Mouse (Mus musculus): Measurements from ENCODE around the gene Keap1. TPM values are rescaled to one million over a fixed set of nuclear protein-coding genes. Genes with fewer than 3 reads are reported as not detected.

Gene Keap1
- polyA plus RNA-seq, 1 experiment from 2014 or later: 35.9 TPM

DNA sequence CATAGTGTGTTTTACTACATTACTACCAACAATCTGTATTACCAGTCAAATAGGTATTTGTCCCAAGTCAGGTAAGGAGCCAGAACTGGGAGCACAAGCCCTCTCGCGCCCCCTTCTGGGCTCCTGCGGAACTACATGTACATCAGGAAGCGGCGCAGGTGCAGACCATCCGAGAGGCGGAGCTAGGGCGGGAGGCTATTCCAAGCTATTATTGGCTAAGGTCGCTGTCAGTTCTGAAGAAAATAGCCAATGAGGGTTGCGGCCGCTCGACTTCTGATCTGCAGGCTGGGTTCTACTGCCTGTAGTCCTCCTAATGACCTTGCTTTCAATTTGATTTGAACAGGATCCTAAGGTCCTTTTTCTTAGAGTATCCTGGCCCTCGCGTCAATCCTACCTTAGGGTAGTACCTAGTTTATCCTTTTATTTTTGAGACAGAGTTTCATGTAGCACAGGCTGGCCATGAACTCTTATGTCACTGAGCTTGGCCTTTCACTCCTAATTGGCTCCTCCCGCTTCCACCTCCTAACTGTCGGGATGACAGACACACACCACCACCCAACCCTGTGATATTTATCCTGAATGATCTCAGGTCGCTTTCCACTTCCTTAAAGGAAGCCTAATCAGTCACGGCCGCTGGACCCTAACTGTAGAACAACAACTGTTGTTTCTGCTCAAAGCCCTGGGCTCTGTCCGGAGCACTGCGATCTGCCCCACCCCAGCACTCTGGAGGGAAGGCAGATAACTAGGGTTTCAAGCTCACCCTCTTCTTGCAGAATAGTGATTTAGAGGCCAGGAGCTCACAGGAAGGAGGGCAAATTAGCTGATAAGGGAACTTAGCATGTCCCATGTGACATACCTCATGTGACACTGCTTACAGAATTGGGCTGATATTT is 18.4 kb downstream of the Keap1 start:
- Histone ChIP-seq H3K4me2 (ENCODE audit: low read depth, low read length, severe bottlenecking) (peak overlapping the region; percentile 48), H3K9ac (ENCODE audit: low read length) (no peak overlapping the region), H3K9me3 (ENCODE audit: control insufficient read depth, low read length) (no peaks in the 10 kb centered on the region), H3K27ac (ENCODE audit: low read depth, low read length) (no peak overlapping the region), H3K36me3 (ENCODE audit: control insufficient read depth, insufficient read depth, low read length) (no peaks in the 10 kb centered on the region), H3K27me3 (ENCODE audit: control insufficient read depth, insufficient read depth, low read length) (0 out of 2 replicates have a peak, but pooled peaks cover under 1% of the 10 kb centered on the region), H3K4me3 (ENCODE audit: low read depth, low read length) (peak overlapping the region; percentile 21; the same call in 1 of the 2 replicates), H3K4me1 (replicated peaks; ENCODE audit: control insufficient read depth, insufficient read depth, low read length) (peaks cover 2% of the 10 kb centered on the region; the same call in 1 of the 2 replicates)
- 15% methylated on average over 21 of the region's 21 CpGs for WGBS
- ATAC-seq (replicated peaks; ENCODE audit: low FRiP score): peak; percentile 89
- DNase-seq (ENCODE audit: low spot score): peak; percentile 96

DNA sequence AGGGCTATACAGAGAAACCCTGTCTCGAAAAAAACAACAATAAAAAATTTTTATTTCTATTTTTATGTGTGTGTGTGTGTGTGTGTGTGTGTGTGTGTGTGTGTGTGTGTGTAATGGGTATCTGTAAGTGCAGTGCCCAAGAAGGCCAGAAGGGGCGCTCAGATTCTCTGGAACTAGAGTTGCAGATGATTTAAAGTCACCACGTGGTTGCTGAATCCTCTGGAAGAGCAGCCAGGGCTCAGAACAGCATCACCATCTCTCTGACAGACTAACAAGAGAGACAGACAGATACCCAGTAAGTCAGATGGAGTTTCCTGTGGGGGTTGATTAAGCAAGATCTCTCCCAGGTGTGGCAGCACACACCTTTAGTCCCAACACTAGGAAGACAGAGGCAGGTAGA is 19.3 kb downstream of the Keap1 start:
- Histone ChIP-seq H3K4me2 (ENCODE audit: low read depth, low read length, severe bottlenecking) (no peak overlapping the region), H3K27ac (ENCODE audit: low read depth, low read length) (no peak overlapping the region), H3K36me3 (ENCODE audit: control insufficient read depth, insufficient read depth, low read length) (no peaks in the 10 kb centered on the region), H3K27me3 (ENCODE audit: control insufficient read depth, insufficient read depth, low read length) (no peaks in the 10 kb centered on the region), H3K4me3 (ENCODE audit: low read depth, low read length) (no peak overlapping the region), H3K9me3 (ENCODE audit: control insufficient read depth, low read length) (no peaks in the 10 kb centered on the region), H3K4me1 (replicated peaks; ENCODE audit: control insufficient read depth, insufficient read depth, low read length) (no peaks in the 10 kb centered on the region), H3K9ac (ENCODE audit: low read length) (no peak overlapping the region)
- peak; percentile 48 for DNase-seq (ENCODE audit: low spot score)
- WGBS: 59% methylated on average over 3 of the region's 3 CpGs
- no peak for ATAC-seq (replicated peaks; ENCODE audit: low FRiP score)

DNA sequence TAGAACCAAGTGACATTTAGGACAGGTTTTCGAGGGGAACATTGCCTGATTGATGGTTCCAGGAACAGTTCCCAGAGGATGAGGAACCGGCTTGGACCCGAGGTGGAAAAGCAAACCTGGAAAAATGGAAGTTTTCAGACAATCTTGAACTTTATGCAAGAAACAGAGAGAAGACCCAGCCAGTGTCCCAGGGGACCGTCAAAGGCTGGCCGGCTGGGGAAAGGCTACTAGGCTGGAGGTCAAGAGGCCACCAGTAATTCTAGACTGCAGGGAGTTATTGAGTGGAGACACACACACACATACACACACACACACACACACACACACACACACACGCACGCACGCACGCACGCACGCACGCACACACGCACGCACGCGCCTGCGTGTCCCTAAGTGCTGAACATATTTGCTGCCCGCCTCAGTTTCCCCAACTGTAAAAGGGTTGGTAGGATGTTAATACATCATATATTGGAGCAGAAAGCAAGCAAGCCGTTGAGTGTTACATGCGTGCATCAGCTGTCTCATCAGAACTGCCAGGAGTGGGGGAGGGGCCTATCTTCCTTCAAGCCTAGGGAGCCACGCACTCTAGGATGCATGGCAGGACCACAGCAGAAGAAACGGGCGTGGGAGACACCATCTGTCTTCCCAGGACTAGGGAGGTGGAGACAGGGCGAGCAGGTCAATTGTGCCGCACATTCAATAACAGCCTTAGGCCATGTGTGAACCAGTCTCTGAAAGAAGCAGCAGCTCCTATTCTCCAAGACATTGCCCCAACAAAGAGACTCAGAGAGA is 22.9 kb downstream of the Keap1 start:
- Histone ChIP-seq H3K9ac (ENCODE audit: low read length) (no peak overlapping the region), H3K36me3 (ENCODE audit: control insufficient read depth, insufficient read depth, low read length) (no peaks in the 10 kb centered on the region), H3K27me3 (ENCODE audit: control insufficient read depth, insufficient read depth, low read length) (no peaks in the 10 kb centered on the region), H3K27ac (ENCODE audit: low read depth, low read length) (no peak overlapping the region), H3K4me3 (ENCODE audit: low read depth, low read length) (no peak overlapping the region), H3K4me2 (ENCODE audit: low read depth, low read length, severe bottlenecking) (no peak overlapping the region), H3K4me1 (replicated peaks; ENCODE audit: control insufficient read depth, insufficient read depth, low read length) (no peaks in the 10 kb centered on the region), H3K9me3 (ENCODE audit: control insufficient read depth, low read length) (no peaks in the 10 kb centered on the region)
- peak; percentile 56 for DNase-seq (ENCODE audit: low spot score)
- ATAC-seq (replicated peaks; ENCODE audit: low FRiP score): no peak
- 73% methylated on average over 25 of the region's 25 CpGs for WGBS

- DNase-seq (ENCODE audit: low spot score) (peak; percentile 70), ATAC-seq (replicated peaks; ENCODE audit: low FRiP score) (no peak)
- Histone ChIP-seq H3K9me3 (ENCODE audit: control insufficient read depth, low read length) (no peaks in the 10 kb centered on the region), H3K36me3 (ENCODE audit: control insufficient read depth, insufficient read depth, low read length) (no peaks in the 10 kb centered on the region), H3K9ac (ENCODE audit: low read length) (no peak overlapping the region), H3K4me3 (ENCODE audit: low read depth, low read length) (no peak overlapping the region), H3K4me1 (replicated peaks; ENCODE audit: control insufficient read depth, insufficient read depth, low read length) (no peaks in the 10 kb centered on the region), H3K27ac (ENCODE audit: low read depth, low read length) (no peak overlapping the region), H3K27me3 (ENCODE audit: control insufficient read depth, insufficient read depth, low read length) (no peaks in the 10 kb centered on the region), H3K4me2 (ENCODE audit: low read depth, low read length, severe bottlenecking) (no peak overlapping the region)
- WGBS: 41% methylated on average over 7 of the region's 7 CpGs
These were observed 25.5 kb downstream of the Keap1 start for GRCm38 (mm10) chr9:21213617-21214190.

GRCm38 (mm10) chr9:21211624-21212023 is 27.5 kb downstream of the Keap1 start:
- H3K4me1 ChIP-seq (replicated peaks; ENCODE audit: control insufficient read depth, insufficient read depth, low read length): no peaks in the 10 kb centered on the region
- H3K4me3 ChIP-seq (ENCODE audit: low read depth, low read length): no peak overlapping the region
- no peaks in the 10 kb centered on the region for H3K27me3 ChIP-seq (ENCODE audit: control insufficient read depth, insufficient read depth, low read length)
- 83% methylated on average over 7 of the region's 7 CpGs for WGBS
- ATAC-seq (replicated peaks; ENCODE audit: low FRiP score) (no peak), DNase-seq (ENCODE audit: low spot score) (no peak)
- H3K9ac ChIP-seq (ENCODE audit: low read length): no peak overlapping the region
- no peaks in the 10 kb centered on the region for H3K9me3 ChIP-seq (ENCODE audit: control insufficient read depth, low read length)
- H3K4me2 ChIP-seq (ENCODE audit: low read depth, low read length, severe bottlenecking): no peak overlapping the region
- no peaks in the 10 kb centered on the region for H3K36me3 ChIP-seq (ENCODE audit: control insufficient read depth, insufficient read depth, low read length)
- H3K27ac ChIP-seq (ENCODE audit: low read depth, low read length): no peak overlapping the region

- no peak overlapping the region for H3K27ac ChIP-seq (ENCODE audit: low read depth, low read length)
- DNase-seq (ENCODE audit: low spot score): no peak
- H3K4me1 ChIP-seq (replicated peaks; ENCODE audit: control insufficient read depth, insufficient read depth, low read length): no peaks in the 10 kb centered on the region
- H3K9me3 ChIP-seq (ENCODE audit: control insufficient read depth, low read length): no peaks in the 10 kb centered on the region
- no peak overlapping the region for H3K9ac ChIP-seq (ENCODE audit: low read length)
- H3K36me3 ChIP-seq (ENCODE audit: control insufficient read depth, insufficient read depth, low read length): no peaks in the 10 kb centered on the region
- ATAC-seq (replicated peaks; ENCODE audit: low FRiP score): no peak
- WGBS: 88% methylated on average over 6 of the region's 6 CpGs
- no peak overlapping the region for H3K4me3 ChIP-seq (ENCODE audit: low read depth, low read length)
- no peak overlapping the region for H3K4me2 ChIP-seq (ENCODE audit: low read depth, low read length, severe bottlenecking)
- no peaks in the 10 kb centered on the region for H3K27me3 ChIP-seq (ENCODE audit: control insufficient read depth, insufficient read depth, low read length)
These were observed 28.3 kb downstream of the Keap1 start for GRCm38 (mm10) chr9:21210821-21211220.

GRCm38 (mm10) chr9:21208626-21209025 is 30.5 kb downstream of the Keap1 start:
- Histone ChIP-seq H3K36me3 (ENCODE audit: control insufficient read depth, insufficient read depth, low read length) (no peaks in the 10 kb centered on the region), H3K27ac (ENCODE audit: low read depth, low read length) (no peak overlapping the region), H3K9me3 (ENCODE audit: control insufficient read depth, low read length) (no peaks in the 10 kb centered on the region), H3K4me2 (ENCODE audit: low read depth, low read length, severe bottlenecking) (no peak overlapping the region), H3K27me3 (ENCODE audit: control insufficient read depth, insufficient read depth, low read length) (no peaks in the 10 kb centered on the region), H3K4me3 (ENCODE audit: low read depth, low read length) (no peak overlapping the region), H3K9ac (ENCODE audit: low read length) (no peak overlapping the region), H3K4me1 (replicated peaks; ENCODE audit: control insufficient read depth, insufficient read depth, low read length) (peaks cover 7% of the 10 kb centered on the region)
- DNase-seq (ENCODE audit: low spot score) (no peak), ATAC-seq (replicated peaks; ENCODE audit: low FRiP score) (no peak)
- 59% methylated on average over 2 of the region's 2 CpGs for WGBS

GRCm38 (mm10) chr9:21206848-21207247 is 32.3 kb downstream of the Keap1 start:
- H3K36me3 ChIP-seq (ENCODE audit: control insufficient read depth, insufficient read depth, low read length): no peaks in the 10 kb centered on the region
- no peaks in the 10 kb centered on the region for H3K9me3 ChIP-seq (ENCODE audit: control insufficient read depth, low read length)
- H3K4me2 ChIP-seq (ENCODE audit: low read depth, low read length, severe bottlenecking): no peak overlapping the region
- no peak for DNase-seq (ENCODE audit: low spot score)
- no peak overlapping the region for H3K27ac ChIP-seq (ENCODE audit: low read depth, low read length)
- H3K4me3 ChIP-seq (ENCODE audit: low read depth, low read length): no peak overlapping the region
- no peak overlapping the region for H3K9ac ChIP-seq (ENCODE audit: low read length)
- WGBS: 88% methylated on average over 6 of the region's 6 CpGs
- peaks cover 7% of the 10 kb centered on the region for H3K4me1 ChIP-seq (replicated peaks; ENCODE audit: control insufficient read depth, insufficient read depth, low read length)
- no peaks in the 10 kb centered on the region for H3K27me3 ChIP-seq (ENCODE audit: control insufficient read depth, insufficient read depth, low read length)
- ATAC-seq (replicated peaks; ENCODE audit: low FRiP score): no peak
